Mouse (Mus musculus): ENCODE measurements around the gene Vbp1. TPM values are rescaled to one million over a fixed set of nuclear protein-coding genes. Genes with fewer than 3 reads are reported as not detected.

The Vbp1 gene
- 10 to 100 TPM; 39.5 to 43.2 TPM for total RNA-seq (2021)
- long read RNA-seq, experiment 1, transcript Vbp1-201 (6 exons, 1,595 nt): major isoform, 45 of 46 reads
- long read RNA-seq, experiment 1, partial matches to known transcripts: 0 of 46 reads
- long read RNA-seq, experiment 1, other reads (novel, unspliced or antisense): 1 of 46 reads
- long read RNA-seq, experiment 2, transcript Vbp1-201 (6 exons, 1,595 nt): major isoform, 41 of 42 reads
- long read RNA-seq, experiment 2, partial matches to known transcripts: 0 of 42 reads
- long read RNA-seq, experiment 2, other reads (novel, unspliced or antisense): 1 of 42 reads

GRCm38 (mm10) chrX:75514179-75514972, at the start of gene Vbp1:
Vbp1 (plus strand) TSS chrX:75514299.
- peak; percentile 87 to 94 for DNase-seq

- peak; percentile 11 to 52 for DNase-seq
Observed at GRCm38 (mm10) chrX:75475182-75475644, 38.9 kb upstream of the Vbp1 start.

- no peak for DNase-seq
Observed at GRCm38 (mm10) chrX:75489886-75490285, 24.2 kb upstream of the Vbp1 start.

GRCm38 (mm10) chrX:75513787-75514178, 316 bp upstream of the Vbp1 start:
- no peak for DNase-seq

GRCm38 (mm10) chrX:75577582-75578324, 63.7 kb downstream of the Vbp1 start, which contains the start of gene Rab39b:
Rab39b (minus strand) TSS chrX:75578231.
- peak; percentile 2 to 19 for DNase-seq

GRCm38 (mm10) chrX:75578539-75578938, 64.4 kb downstream of the Vbp1 start:
- DNase-seq: no peak

Other genes with a start within 250 kb of the Vbp1 start
- 100 to 1,000 TPM; 150 to 179 TPM for gene Fundc2, start 131.9 kb upstream of the Vbp1 start, total RNA-seq (2021)
- gene F8, start 131.7 kb upstream of the Vbp1 start, total RNA-seq (2021): 1 to 10 TPM; 1.6 to 2.3 TPM
- gene Cmc4, start 97.7 kb upstream of the Vbp1 start, total RNA-seq (2021): 10 to 100 TPM in 1 of 2 experiments, 1 to 10 TPM in 1; 7.9 to 10.7 TPM
- 1 to 10 TPM; 2.7 to 2.9 TPM for gene Mtcp1, start 97.7 kb upstream of the Vbp1 start, total RNA-seq (2021)
- gene Brcc3, start 97.7 kb upstream of the Vbp1 start, total RNA-seq (2021): 10 to 100 TPM; 21.3 to 29.2 TPM
- under 1 TPM; 0.07 to 0.08 TPM for gene Rab39b, start 63.9 kb downstream of the Vbp1 start, total RNA-seq (2021)